Mouse (Mus musculus) heart, adult 2 months (tissue): Measurements from ENCODE around the gene Pde6d. TPM values are rescaled to one million over a fixed set of nuclear protein-coding genes. Genes with fewer than 3 reads are reported as not detected.

ENCODE experiments used
- DNase-seq, 2 experiments: peaks; one replicate each; pipeline ENCODE4 v3.0.0; 2021
- H3K27ac ChIP-seq: fragments of 200-600 bp; 2 replicates; pipeline ENCODE4 v1.8.1; 2022
- H3K27me3 ChIP-seq: fragments of 200-500 bp; 2 replicates; pipeline ENCODE4 v1.6.1; 2012; ENCODE audit warnings: mild to moderate bottlenecking, low read length, inconsistent platforms, mixed read lengths; ENCODE audit not compliant: control insufficient read depth, insufficient read depth
- H3K36me3 ChIP-seq: fragments of 200-500 bp; 2 replicates; pipeline ENCODE4 v1.6.1; 2012; ENCODE audit warnings: low read length, inconsistent platforms; ENCODE audit not compliant: control insufficient read depth, insufficient read depth
- H3K4me1 ChIP-seq: fragments of 200-500 bp; 2 replicates; pipeline ENCODE4 v1.6.1; 2011; ENCODE audit warnings: low read length; ENCODE audit not compliant: control insufficient read depth, insufficient read depth
- H3K4me3 ChIP-seq: fragments of 200-600 bp; 2 replicates; pipeline ENCODE4 v1.8.1; 2022
- H3K79me2 ChIP-seq: fragments of 200-500 bp; replicated peaks from 2 replicates; pipeline ENCODE4 v1.6.1; 2012; ENCODE audit warnings: mild to moderate bottlenecking, inconsistent platforms, low read length, moderate library complexity, mixed read lengths; ENCODE audit not compliant: control insufficient read depth, insufficient read depth
- H3K9ac ChIP-seq: fragments of 200-500 bp; 2 replicates; pipeline ENCODE4 v1.6.1; 2012; ENCODE audit warnings: low read depth, mild to moderate bottlenecking, control low read depth, inconsistent platforms, low read length, mixed read lengths
- CTCF ChIP-seq: fragments of 200-600 bp; IDR thresholded peaks from 2 replicates; pipeline ENCODE4 v1.8.1; 2022; ENCODE audit warnings: antibody characterized with exemption, mild to moderate bottlenecking, moderate library complexity
- EP300 ChIP-seq: fragments of 200-500 bp; IDR thresholded peaks from 2 replicates; pipeline ENCODE4 v1.6.1; 2011; ENCODE audit warnings: low read depth, low read length, control low read depth; ENCODE audit not compliant: insufficient read depth
- POLR2A ChIP-seq: fragments of 200-500 bp; IDR thresholded peaks from 2 replicates; pipeline ENCODE4 v1.6.1; 2011; ENCODE audit warnings: mild to moderate bottlenecking, low read depth, low read length, control low read depth; ENCODE audit not compliant: insufficient read depth
- WGBS: fragments of 180-500 bp; shearing (Covaris S2); methylation state at CpG from one replicate; pipeline ENCODE4 v1.1.7; 2018; 5-methylcytosine and 5-hydroxymethylcytosine counted together
- intact Hi-C: fragments of 180-260 bp; cut with DNase I; formaldehyde crosslinking; loops from one replicate; pipeline ENCODE4 v1.15.1; 2025
- polyA plus RNA-seq: library from polyadenylated mRNA; depleted of rRNA; stranded (reverse); fragments of >200 nt; gene quantifications from 2 replicates; pipeline ENCODE4 v1.2.3, GENCODE M21; 2012
- total RNA-seq, 2 experiments: library from RNA; stranded (reverse); gene quantifications; 2 replicates each; pipeline ENCODE4 v1.2.3; 2021

The Pde6d gene
- total and polyA plus RNA-seq, 3 experiments: 27.9 to 47.6 (median 40.4) TPM

DNA sequence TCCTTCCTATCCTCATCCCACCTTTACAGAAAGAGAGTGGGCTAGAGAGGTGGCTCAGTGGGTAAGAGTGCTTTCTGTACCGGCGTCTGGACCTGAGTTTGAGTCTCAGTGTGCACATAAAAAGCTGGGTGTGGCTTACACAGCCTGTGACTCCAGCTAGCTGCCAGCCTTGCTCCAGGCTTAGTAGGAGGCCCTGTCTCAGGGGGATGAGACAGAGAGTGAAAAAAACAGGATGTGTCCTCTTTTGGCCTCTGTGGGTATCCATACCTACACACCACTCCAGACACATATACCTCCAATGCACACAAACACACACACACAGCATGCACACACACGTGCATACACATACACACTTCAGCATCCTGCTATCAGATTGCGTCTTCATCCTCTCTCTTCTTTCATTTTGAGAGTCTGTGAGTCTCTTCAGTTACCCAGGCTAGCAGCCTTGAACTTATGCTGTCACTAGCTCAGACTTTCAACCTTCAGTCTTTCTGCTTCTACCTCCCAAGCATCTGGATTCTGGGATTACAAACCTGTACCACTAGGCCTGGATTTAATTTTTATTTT is 70.2 kb downstream of the Pde6d start:
- Histone ChIP-seq H3K27me3 (no peaks in the 10 kb centered on the region), H3K4me1 (peaks cover 3% of the 10 kb centered on the region), H3K79me2 (no peaks in the 10 kb centered on the region), H3K36me3 (no peaks in the 10 kb centered on the region), H3K27ac (no peak overlapping the region), H3K9ac (no peak overlapping the region), H3K4me3 (no peak overlapping the region)
- intact Hi-C loops: no loop called here
- TF ChIP-seq EP300 (no peak), POLR2A (no peak), CTCF (no peak)
- 71% methylated on average over 4 of the region's 4 CpGs for WGBS
- DNase-seq: no peak

DNA sequence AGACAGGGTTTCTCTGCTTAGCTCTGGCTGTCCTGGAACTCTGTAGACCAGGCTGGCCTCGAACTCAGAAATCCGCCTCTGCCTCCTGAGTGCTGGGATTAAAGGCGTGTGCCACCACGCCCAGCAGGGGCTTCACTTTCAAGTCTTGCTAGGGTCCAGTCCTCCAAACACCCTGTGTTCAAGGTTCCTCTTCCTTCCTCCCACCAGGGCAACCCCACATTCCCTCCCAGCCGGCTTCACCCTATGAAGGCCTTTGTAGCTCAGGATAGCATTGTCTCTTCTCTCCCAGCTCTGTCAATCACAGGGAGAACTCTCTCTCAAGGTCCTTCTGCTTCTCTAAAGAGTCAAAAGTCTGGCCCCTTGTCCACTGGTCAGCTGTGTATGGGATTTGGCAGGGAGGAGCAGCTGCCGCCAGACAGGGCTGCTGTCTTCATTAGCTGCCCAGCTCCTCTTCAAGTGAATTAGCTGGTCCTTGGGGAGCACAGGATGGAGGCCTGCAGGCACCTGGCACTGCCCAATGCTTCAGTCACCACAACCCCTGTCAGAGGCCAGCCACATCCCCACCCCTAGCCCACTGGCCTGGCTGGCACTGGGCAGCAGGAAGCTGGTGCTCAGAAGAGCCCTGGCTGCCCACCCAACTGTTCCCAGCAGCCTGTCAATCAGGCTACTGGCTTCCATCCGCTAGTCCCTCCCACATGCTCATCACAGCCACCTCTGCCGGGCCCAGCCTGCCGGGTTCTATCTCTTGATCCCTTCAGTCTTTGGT is 71.6 kb downstream of the Pde6d start:
- Histone ChIP-seq H3K27ac (no peak overlapping the region), H3K36me3 (no peaks in the 10 kb centered on the region), H3K79me2 (no peaks in the 10 kb centered on the region), H3K9ac (no peak overlapping the region), H3K4me1 (peaks cover 3% of the 10 kb centered on the region), H3K27me3 (no peaks in the 10 kb centered on the region), H3K4me3 (no peak overlapping the region)
- WGBS: 79% methylated on average over 9 of the region's 9 CpGs
- TF ChIP-seq POLR2A: no peak
- no peak for TF ChIP-seq CTCF
- TF ChIP-seq EP300: no peak
- intact Hi-C loops: no loop called here
- no peak for DNase-seq

DNA sequence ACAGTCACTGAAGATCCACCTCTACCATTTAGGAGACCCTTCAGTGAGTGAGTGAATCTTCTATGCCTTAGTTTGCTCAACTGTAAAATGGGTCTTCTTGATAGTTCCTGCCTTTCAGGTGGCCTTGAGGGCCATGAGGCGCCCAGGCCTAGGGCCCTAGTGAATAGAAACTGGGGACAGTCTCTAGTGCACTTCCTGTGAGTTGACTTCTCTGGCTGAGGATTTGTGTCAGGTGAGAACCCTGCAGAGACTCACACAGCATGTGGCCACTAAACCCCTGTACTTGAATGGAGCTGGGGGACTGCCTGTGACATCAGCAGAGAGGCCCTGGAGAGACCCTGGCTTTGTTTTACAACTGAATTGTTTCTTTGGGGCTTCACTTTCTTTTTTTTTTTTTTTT is 72.2 kb downstream of the Pde6d start:
- Histone ChIP-seq H3K4me1 (peaks cover 6% of the 10 kb centered on the region), H3K9ac (no peak overlapping the region), H3K27ac (no peak overlapping the region), H3K36me3 (no peaks in the 10 kb centered on the region), H3K27me3 (no peaks in the 10 kb centered on the region), H3K4me3 (no peak overlapping the region), H3K79me2 (no peaks in the 10 kb centered on the region)
- 96% methylated on average over 1 of the region's 1 CpGs for WGBS
- DNase-seq: no peak
- TF ChIP-seq POLR2A (no peak), EP300 (no peak), CTCF (no peak)
- intact Hi-C loops: no loop called here

DNA sequence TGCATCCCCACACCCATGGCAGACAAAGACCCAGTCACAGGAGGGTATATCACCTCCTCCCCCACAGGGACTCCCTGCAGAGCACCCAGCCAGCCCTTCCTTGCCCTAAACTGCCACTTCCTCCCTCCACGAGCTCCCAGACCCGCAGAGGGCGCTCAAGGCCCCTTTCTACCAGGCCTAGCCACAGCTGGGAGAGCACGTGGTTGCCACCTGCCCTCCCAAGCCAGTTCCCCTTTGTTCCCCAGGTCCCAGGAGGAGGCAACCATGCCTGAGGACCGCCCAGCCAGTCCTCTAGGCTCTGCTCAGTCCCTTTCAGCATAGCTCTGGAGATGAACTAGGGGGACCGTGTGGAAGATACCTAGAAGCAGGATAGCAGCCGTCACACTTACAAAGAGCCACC is 73.0 kb downstream of the Pde6d start:
- no peak overlapping the region for H3K27ac ChIP-seq
- peak; percentile 88 to 89 for DNase-seq
- H3K79me2 ChIP-seq: no peaks in the 10 kb centered on the region
- no peaks in the 10 kb centered on the region for H3K36me3 ChIP-seq
- H3K4me1 ChIP-seq: peaks cover 11% of the 10 kb centered on the region
- 23% methylated on average over 7 of the region's 7 CpGs for WGBS
- H3K27me3 ChIP-seq: no peaks in the 10 kb centered on the region
- no peak overlapping the region for H3K9ac ChIP-seq
- H3K4me3 ChIP-seq: no peak overlapping the region
- intact Hi-C loops: loop anchor here (5.0 kb wide), 1 partner anchor 147 kb away; no protein-coding TSS in a partner anchor
- TF ChIP-seq POLR2A (no peak), EP300 (peak; percentile 65; the same call in 1 of the 2 replicates), CTCF (peak; percentile 91)

DNA sequence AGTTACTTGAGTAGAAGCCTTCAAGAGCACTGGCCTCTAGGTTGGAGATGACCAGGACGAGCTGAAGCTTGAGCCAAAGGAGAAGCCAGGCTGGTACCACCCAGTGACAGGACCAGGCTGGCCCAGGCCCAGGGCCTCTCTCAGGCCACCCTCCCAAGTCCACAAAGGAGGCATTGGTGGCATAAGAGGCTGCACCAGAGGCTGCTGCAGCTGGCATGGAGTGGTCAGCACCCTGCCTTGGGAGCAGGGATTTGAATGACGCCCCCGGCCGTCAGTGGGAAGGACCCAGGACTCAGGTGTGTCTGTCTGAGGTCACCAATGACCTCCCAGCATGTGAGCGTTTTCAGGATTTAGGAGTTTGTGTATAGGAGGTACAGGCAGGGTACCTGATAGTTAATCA is 74.6 kb downstream of the Pde6d start:
- Histone ChIP-seq H3K36me3 (no peaks in the 10 kb centered on the region), H3K79me2 (no peaks in the 10 kb centered on the region), H3K4me3 (no peak overlapping the region), H3K27ac (no peak overlapping the region), H3K4me1 (peaks cover 12% of the 10 kb centered on the region), H3K27me3 (no peaks in the 10 kb centered on the region), H3K9ac (no peak overlapping the region)
- DNase-seq: no peak
- TF ChIP-seq EP300 (no peak), POLR2A (no peak), CTCF (no peak)
- 95% methylated on average over 5 of the region's 5 CpGs for WGBS
- intact Hi-C loops: loop anchor here (5.0 kb wide), 1 partner anchor 146 kb away; no protein-coding TSS in a partner anchor

DNA sequence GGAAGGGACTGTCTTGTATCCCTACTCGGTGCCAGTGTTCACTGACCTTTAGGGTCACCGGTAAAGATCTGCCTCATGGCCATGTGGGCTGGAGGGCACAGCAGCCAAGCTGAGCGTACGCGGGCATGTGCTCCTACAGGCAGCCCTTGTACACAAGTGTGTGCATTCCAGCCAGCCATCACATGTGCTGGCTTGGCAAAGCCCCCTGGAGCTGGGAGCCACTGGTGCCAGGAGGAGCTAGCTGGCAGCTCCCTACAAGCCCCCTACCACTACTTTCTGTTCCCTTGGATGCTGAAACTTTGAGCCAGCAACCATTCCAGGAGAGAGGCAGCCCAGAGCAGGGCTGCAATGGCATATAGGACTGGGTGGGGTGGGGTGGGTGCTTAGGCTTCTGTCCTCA is 76.0 kb downstream of the Pde6d start:
- TF ChIP-seq POLR2A (no peak), CTCF (no peak), EP300 (no peak)
- DNase-seq: no peak
- H3K4me3 ChIP-seq: no peak overlapping the region
- no peaks in the 10 kb centered on the region for H3K79me2 ChIP-seq
- H3K27ac ChIP-seq: no peak overlapping the region
- H3K27me3 ChIP-seq: no peaks in the 10 kb centered on the region
- no peak overlapping the region for H3K9ac ChIP-seq
- WGBS: 81% methylated on average over 5 of the region's 5 CpGs
- peaks cover 15% of the 10 kb centered on the region for H3K4me1 ChIP-seq
- intact Hi-C loops: loop anchor here (5.0 kb wide), 1 partner anchor 144 kb away; no protein-coding TSS in a partner anchor
- H3K36me3 ChIP-seq: no peaks in the 10 kb centered on the region
